Mouse (Mus musculus) CH12.LX (cell line): ENCODE measurements around the gene Gm11037. TPM values are rescaled to one million over a fixed set of nuclear protein-coding genes. Genes with fewer than 3 reads are reported as not detected.

Experiments used
- DNase-seq: peaks from one replicate; pipeline ENCODE4 v3.0.0-alpha.2; 2013; ENCODE audit errors: extremely low read depth
- H3K27ac ChIP-seq: 2 replicates; pipeline ENCODE4 v1.5.1; 2012; ENCODE audit warnings: low read depth, mild to moderate bottlenecking, control low read depth, moderate library complexity; ENCODE audit not compliant: insufficient read depth
- H3K27me3 ChIP-seq: replicated peaks from 2 replicates; pipeline ENCODE3; 2012; ENCODE audit warnings: inconsistent platforms
- H3K36me3 ChIP-seq, 2 experiments: replicated peaks in 1 of 2; 2 replicates each; pipeline versions ENCODE3 to v1.6.1; 2012; ENCODE audit warnings: inconsistent platforms in 1 of 2, low read length in 1 of 2, mild to moderate bottlenecking in 1 of 2, mixed read lengths in 1 of 2, moderate library complexity in 1 of 2; ENCODE audit not compliant: control insufficient read depth in 1 of 2, insufficient read depth in 1 of 2
- H3K4me1 ChIP-seq, 2 experiments: 2 replicates each; pipeline ENCODE4 v1.6.1; 2012; ENCODE audit warnings: inconsistent platforms in 1 of 2, moderate library complexity in 1 of 2; ENCODE audit not compliant: insufficient read depth in 2 of 2, control insufficient read depth in 1 of 2
- H3K4me2 ChIP-seq: 2 replicates; pipeline ENCODE4 v1.6.1; 2012; ENCODE audit warnings: low read depth, mild to moderate bottlenecking, control low read depth; ENCODE audit not compliant: poor library complexity, insufficient read depth, severe bottlenecking
- H3K4me3 ChIP-seq, 3 experiments: fragments of 150-350 bp in 1 of 3; sonication (generic) in 1 of 3; replicated peaks in 1 of 3; 2 replicates each; pipeline versions ENCODE3 to v1.5.1; 2011 to 2012; ENCODE audit warnings: low read depth in 2 of 3, low read length in 2 of 3, mild to moderate bottlenecking in 2 of 3, moderate library complexity in 2 of 3, control low read depth in 1 of 3, improper control_type of control experiment in 1 of 3, inconsistent platforms in 1 of 3, mixed read lengths in 1 of 3; ENCODE audit not compliant: poor library complexity in 1 of 3
- H3K79me2 ChIP-seq: replicated peaks from 2 replicates; pipeline ENCODE4 v1.6.1; 2012; ENCODE audit warnings: mild to moderate bottlenecking, moderate library complexity; ENCODE audit not compliant: control insufficient read depth, poor library complexity, insufficient read depth, severe bottlenecking; ENCODE audit errors: extremely low read depth
- H3K9ac ChIP-seq: 2 replicates; pipeline ENCODE4 v1.6.1; 2012; ENCODE audit warnings: low read depth, mild to moderate bottlenecking, control low read depth, moderate library complexity; ENCODE audit not compliant: insufficient read depth
- H3K9me3 ChIP-seq: replicated peaks from 2 replicates; pipeline ENCODE3; 2012; ENCODE audit warnings: low read length, inconsistent platforms, mixed read lengths
- CHD2 ChIP-seq: IDR thresholded peaks from 2 replicates; pipeline ENCODE4 v1.6.1; 2011; ENCODE audit warnings: low read length, improper control_type of control experiment
- ELF1 ChIP-seq: IDR thresholded peaks from 2 replicates; pipeline ENCODE4 v1.6.1; 2014; ENCODE audit warnings: low read depth, mild to moderate bottlenecking, inconsistent platforms, low read length, improper control_type of control experiment
- EP300 ChIP-seq: IDR thresholded peaks from 2 replicates; pipeline ENCODE4 v1.6.1; 2011; ENCODE audit warnings: low read length, improper control_type of control experiment
- HCFC1 ChIP-seq: IDR thresholded peaks from 2 replicates; pipeline ENCODE4 v1.6.1; 2012; ENCODE audit warnings: low read depth, mild to moderate bottlenecking, inconsistent platforms, low read length, improper control_type of control experiment
- JUN ChIP-seq: IDR thresholded peaks from 2 replicates; pipeline ENCODE4 v1.6.1; 2011; ENCODE audit warnings: low read depth, mild to moderate bottlenecking, low read length, improper control_type of control experiment, moderate library complexity; ENCODE audit not compliant: insufficient read depth
- JUND ChIP-seq: conservative IDR thresholded peaks from 2 replicates; pipeline ENCODE4 v1.6.1; 2011; ENCODE audit warnings: low read depth, low read length, improper control_type of control experiment
- KAT2A ChIP-seq: IDR thresholded peaks from 2 replicates; pipeline ENCODE4 v1.6.1; 2012; ENCODE audit warnings: low read length, improper control_type of control experiment, inconsistent platforms; ENCODE audit not compliant: insufficient replicate concordance
- MAX ChIP-seq: IDR thresholded peaks from 2 replicates; pipeline ENCODE4 v1.6.1; 2011; ENCODE audit warnings: low read length, improper control_type of control experiment
- MAZ ChIP-seq: IDR thresholded peaks from 2 replicates; pipeline ENCODE4 v1.6.1; 2012; ENCODE audit warnings: low read depth, mild to moderate bottlenecking, inconsistent platforms, low read length, improper control_type of control experiment, moderate library complexity
- MEF2A ChIP-seq: IDR thresholded peaks from 2 replicates; pipeline ENCODE4 v1.6.1; 2014; ENCODE audit warnings: low read depth, mild to moderate bottlenecking, inconsistent platforms, low read length, improper control_type of control experiment, borderline replicate concordance
- MXI1 ChIP-seq: IDR thresholded peaks from 2 replicates; pipeline ENCODE4 v1.6.1; 2011; ENCODE audit warnings: mild to moderate bottlenecking, low read depth, low read length, improper control_type of control experiment
- MYC ChIP-seq: IDR thresholded peaks from 2 replicates; pipeline ENCODE4 v1.6.1; 2011; ENCODE audit warnings: low read depth, mild to moderate bottlenecking, improper control_type of control experiment, low read length
- PAX5 ChIP-seq: IDR thresholded peaks from 2 replicates; pipeline ENCODE4 v1.6.1; 2012; ENCODE audit warnings: low read length, inconsistent platforms, mixed read lengths
- POLR2A ChIP-seq: IDR thresholded peaks from 2 replicates; pipeline ENCODE4 v1.6.1; 2011; ENCODE audit warnings: low read depth, mild to moderate bottlenecking, improper control_type of control experiment, low read length
- POLR2AphosphoS2 ChIP-seq: IDR thresholded peaks from 2 replicates; pipeline ENCODE4 v1.6.1; 2011; ENCODE audit warnings: low read depth, low read length, improper control_type of control experiment
- RCOR1 ChIP-seq: conservative IDR thresholded peaks from 2 replicates; pipeline ENCODE4 v1.6.1; 2012; ENCODE audit warnings: low read depth, mild to moderate bottlenecking, inconsistent platforms, low read length, improper control_type of control experiment
- SMC3 ChIP-seq: IDR thresholded peaks from 2 replicates; pipeline ENCODE4 v1.6.1; 2011; ENCODE audit warnings: low read depth, low read length, improper control_type of control experiment
- TBP ChIP-seq: conservative IDR thresholded peaks from 2 replicates; pipeline ENCODE4 v1.6.1; 2011; ENCODE audit warnings: low read depth, low read length, improper control_type of control experiment
- USF2 ChIP-seq: conservative IDR thresholded peaks from 2 replicates; pipeline ENCODE4 v1.6.1; 2011; ENCODE audit warnings: low read depth, low read length, improper control_type of control experiment
- ZC3H11A ChIP-seq: IDR thresholded peaks from 2 replicates; pipeline ENCODE4 v1.6.1; 2012; ENCODE audit warnings: low read depth, mild to moderate bottlenecking, inconsistent platforms, low read length, improper control_type of control experiment
- ZKSCAN1 ChIP-seq: IDR thresholded peaks from 2 replicates; pipeline ENCODE4 v1.6.1; 2012; ENCODE audit warnings: low read depth, inconsistent platforms, low read length, improper control_type of control experiment, borderline replicate concordance
- ZMIZ1 ChIP-seq: IDR thresholded peaks from 2 replicates; pipeline ENCODE4 v1.6.1; 2012; ENCODE audit warnings: low read depth, mild to moderate bottlenecking, inconsistent platforms, low read length, improper control_type of control experiment
- ZNF384 ChIP-seq: IDR thresholded peaks from 2 replicates; pipeline ENCODE4 v1.6.1; 2012; ENCODE audit warnings: low read depth, low read length, improper control_type of control experiment, inconsistent platforms
- dilution Hi-C: fragments of 300-500 bp; cut with MboI; formaldehyde crosslinking; loops from 2 replicates; pipeline ENCODE4 v1.14.3; 2020; ENCODE audit warnings: low sequenced_read_pairs; ENCODE audit not compliant: extremely low pct_unique_long_range_greater_than_20kb, extremely low pct_ligation_motif_present
- in situ Hi-C: fragments of 300-500 bp; cut with MboI; formaldehyde crosslinking; loops from 3 replicates; pipeline ENCODE4 v1.14.3; 2019; ENCODE audit warnings: low sequenced_read_pairs, low pct_ligation_motif_present, low pct_unique_long_range_greater_than_20kb, mixed read lengths
- polyA plus RNA-seq: library from polyadenylated mRNA; unstranded; fragments of >175 nt; gene quantifications from 2 replicates; pipeline ENCODE4 v1.2.1, GENCODE M21; 2012; ENCODE audit warnings: low read depth; ENCODE audit not compliant: insufficient read length
- total RNA-seq, 2 experiments: library from RNA; depleted of rRNA; stranded (reverse); fragments of 300-350 nt in 1 of 2; fragments of >200 nt in 1 of 2; gene quantifications; 2 replicates each; pipeline ENCODE4 v1.2.3; 2012 to 2014

The Gm11037 gene
- total RNA-seq (2012; rRNA removed) = not detected in 2 replicates
- total RNA-seq (2014; rRNA removed) = not detected in 2 replicates
- not detected in 2 replicates for polyA plus RNA-seq

DNA sequence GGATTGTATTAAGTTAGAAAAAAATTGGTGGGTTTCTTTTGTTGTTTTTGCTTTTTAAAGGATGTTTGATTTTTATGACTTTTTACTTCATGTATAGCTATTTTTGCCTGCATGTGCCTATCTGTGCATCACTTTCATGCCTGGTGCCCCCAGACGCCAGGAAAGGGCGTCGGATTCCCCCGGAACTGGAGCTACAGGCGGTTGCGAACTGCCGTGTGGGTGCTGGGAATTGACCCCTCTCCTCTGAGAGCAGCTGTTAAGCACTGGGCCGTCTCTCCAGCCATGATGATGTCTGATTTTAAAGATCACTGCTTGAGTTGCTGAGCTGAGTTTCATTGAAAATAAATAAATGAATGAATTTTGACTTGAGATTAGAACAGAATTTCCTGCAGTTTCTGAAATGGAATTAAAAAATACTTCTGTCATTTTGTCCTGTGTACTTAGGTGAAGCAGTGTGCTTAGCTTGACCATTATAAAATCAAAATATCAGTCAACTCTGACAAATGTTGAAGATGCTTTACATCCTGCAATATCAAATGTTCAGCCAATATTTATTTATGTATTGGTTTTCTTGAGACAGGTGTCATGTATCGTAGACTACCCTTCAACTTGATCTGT is at the start of gene Gm11037:
Gene Gm11037 (plus strand): TSS at position 568 of the 618 bp plus-strand sequence.
- no peak within 1 kb of the TSS for H3K9ac ChIP-seq
- H3K9me3 ChIP-seq = no peaks in the 10 kb centered on the region
- H3K36me3 ChIP-seq = peaks cover 0 to 7% of the 10 kb centered on the region in 2 experiments
- dilution Hi-C loops (no loop called here), in situ Hi-C loops (no loop called here)
- peaks cover 14% of the 10 kb centered on the region for H3K27me3 ChIP-seq
- H3K79me2 ChIP-seq = no peaks in the 10 kb centered on the region
- no peak for DNase-seq
- TF ChIP-seq HCFC1 = no peak
- TF ChIP-seq KAT2A = no peak
- TF ChIP-seq CHD2 = no peak
- no peak for TF ChIP-seq JUN
- no peak for TF ChIP-seq EP300
- H3K4me2 ChIP-seq = no peak within 1 kb of the TSS
- peaks cover 0 to 12% of the 10 kb centered on the region in 2 experiments; a peak in 2 of 4 replicates for H3K4me1 ChIP-seq
- no peak within 1 kb of the TSS for H3K27ac ChIP-seq
- H3K4me3 ChIP-seq = no peak within 1 kb of the TSS

DNA sequence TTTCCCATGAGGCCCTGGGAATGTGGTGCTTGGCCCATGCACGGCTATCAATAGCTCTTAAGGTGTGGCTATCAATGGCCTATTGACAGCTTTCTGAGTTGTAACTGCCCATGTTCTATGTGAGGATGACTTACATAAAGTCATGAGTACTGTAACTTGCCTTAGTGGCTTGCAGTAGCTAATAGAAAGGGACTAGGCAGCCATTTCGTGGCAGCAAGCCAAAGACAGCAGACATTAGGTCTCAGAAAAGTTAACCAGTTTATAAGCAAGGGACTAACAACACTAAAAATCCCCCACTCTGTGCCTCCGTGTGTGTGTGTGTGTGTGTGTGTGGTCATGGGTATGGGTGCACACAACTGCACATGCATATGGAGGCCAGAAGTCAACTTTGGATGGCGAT is 49.1 kb upstream of the Gm11037 start:
- dilution Hi-C loops (no loop called here), in situ Hi-C loops (loop anchor here (25.0 kb wide), 1 partner anchor 428 kb away; no protein-coding TSS in a partner anchor)
- H3K27me3 ChIP-seq = peaks cover 35% of the 10 kb centered on the region
- no peak overlapping the region for H3K27ac ChIP-seq
- H3K36me3 ChIP-seq = no peaks in the 10 kb centered on the region
- H3K4me2 ChIP-seq = no peak overlapping the region
- no peak for DNase-seq
- no peak overlapping the region for H3K4me3 ChIP-seq
- H3K4me1 ChIP-seq = no peaks in the 10 kb centered on the region
- no peaks in the 10 kb centered on the region for H3K9me3 ChIP-seq
- TF ChIP-seq ELF1 = no peak
- TF ChIP-seq MAX = no peak
- TF ChIP-seq PAX5 = no peak
- H3K79me2 ChIP-seq = no peaks in the 10 kb centered on the region
- no peak overlapping the region for H3K9ac ChIP-seq

GRCm38 (mm10) chr2:131086667-131087390 is 46.5 kb upstream of the Gm11037 start, which contains the start of gene Siglec1:
Siglec1 (minus strand) TSS chr2:131086765.
- no peaks in the 10 kb centered on the region for H3K36me3 ChIP-seq
- H3K27ac ChIP-seq = no peak within 1 kb of the TSS
- dilution Hi-C loops (no loop called here), in situ Hi-C loops (loop anchor here (25.0 kb wide), 1 partner anchor 425 kb away; no protein-coding TSS in a partner anchor)
- no peaks in the 10 kb centered on the region for H3K9me3 ChIP-seq
- no peak for DNase-seq
- H3K27me3 ChIP-seq = peaks cover 11% of the 10 kb centered on the region
- no peak within 1 kb of the TSS for H3K4me2 ChIP-seq
- H3K9ac ChIP-seq = no peak within 1 kb of the TSS
- no peak within 1 kb of the TSS for H3K4me3 ChIP-seq
- H3K79me2 ChIP-seq = no peaks in the 10 kb centered on the region
- peaks cover 0 to 4% of the 10 kb centered on the region in 2 experiments; a peak in 2 of 4 replicates for H3K4me1 ChIP-seq
- no peak for TF ChIP-seq MAZ
- TF ChIP-seq USF2 = no peak
- TF ChIP-seq POLR2AphosphoS2 = no peak
- no peak for TF ChIP-seq POLR2A
- TF ChIP-seq RCOR1 = no peak
- TF ChIP-seq ZC3H11A = no peak
- TF ChIP-seq MXI1 = no peak
- TF ChIP-seq ZNF384 = no peak
- no peak for TF ChIP-seq ELF1
- TF ChIP-seq CHD2 = no peak
- TF ChIP-seq MEF2A = no peak
- TF ChIP-seq ZMIZ1 = no peak
- no peak for TF ChIP-seq ZKSCAN1
- no peak for TF ChIP-seq TBP
- TF ChIP-seq JUND = no peak
- TF ChIP-seq SMC3 = no peak
- no peak for TF ChIP-seq MYC
- TF ChIP-seq JUN = no peak
